Mouse (Mus musculus): ENCODE measurements around the gene Tjp2. TPM values are rescaled to one million over a fixed set of nuclear protein-coding genes. Genes with fewer than 3 reads are reported as not detected.
"Not testable (repeated sequence)": the region's sequence is repeated elsewhere in the genome, so short reads cannot be mapped to it uniquely, and the experiment has no call there.

Gene Tjp2
- polyA plus RNA-seq, 1 experiment, result 11.4 TPM

DNA sequence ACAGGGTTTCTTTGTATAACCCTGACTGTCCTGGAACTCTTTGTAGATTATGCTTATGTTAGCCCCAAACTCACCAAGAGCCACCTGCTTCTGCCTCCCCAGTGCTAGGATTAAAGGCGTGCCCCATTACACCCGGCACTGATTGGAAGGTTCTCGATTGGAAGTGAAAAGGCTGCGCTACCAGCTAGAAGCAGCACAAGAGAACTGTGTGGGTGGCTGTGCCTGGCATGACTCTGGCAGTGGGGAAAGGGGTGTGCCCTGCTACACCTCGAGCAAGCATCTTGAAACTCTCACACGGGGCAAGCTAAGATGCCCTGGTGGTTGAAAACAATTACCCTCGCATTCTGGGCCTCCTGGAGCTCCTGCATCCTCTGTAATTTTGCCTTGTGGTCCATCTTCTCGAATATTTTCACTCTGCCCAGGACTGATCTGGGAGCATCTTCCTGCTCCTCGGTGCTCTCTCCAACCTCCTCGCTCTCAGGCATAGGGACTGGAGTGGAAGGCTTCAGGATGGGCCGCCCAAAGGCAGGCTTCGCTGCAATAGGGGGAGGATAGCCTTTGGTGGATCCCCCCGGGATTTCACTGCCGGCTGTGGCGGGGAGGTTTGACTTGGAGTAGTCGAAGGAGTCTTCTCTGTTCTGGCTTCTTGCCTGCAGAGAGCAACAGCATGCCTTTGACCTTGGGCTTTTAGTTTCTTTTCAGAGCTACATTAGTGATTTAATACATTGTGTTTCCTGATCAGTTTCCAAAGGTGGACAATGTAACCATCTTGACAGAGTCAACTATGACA lies 127.0 kb downstream of the Tjp2 start:
- Histone ChIP-seq H3K4me3 (replicated peaks; ENCODE audit: control insufficient read depth, low read depth, low read length) (no peak overlapping the region), H3K4me1 (ENCODE audit: control insufficient read depth, insufficient read depth, low read length) (no peaks in the 10 kb centered on the region), H3K27ac (ENCODE audit: control insufficient read depth, insufficient read depth, low read depth, low read length, poor library complexity) (no peak overlapping the region)
- 80% methylated on average over 16 of the region's 16 CpGs for WGBS
- no peak for TF ChIP-seq CTCF (IDR thresholded peaks at IDR 0.05; ENCODE audit: control insufficient read depth, insufficient read depth, low read length)
- TF ChIP-seq POLR2A (IDR thresholded peaks at IDR 0.05; ENCODE audit: borderline replicate concordance, control insufficient read depth, low read depth, low read length), result no peak

DNA sequence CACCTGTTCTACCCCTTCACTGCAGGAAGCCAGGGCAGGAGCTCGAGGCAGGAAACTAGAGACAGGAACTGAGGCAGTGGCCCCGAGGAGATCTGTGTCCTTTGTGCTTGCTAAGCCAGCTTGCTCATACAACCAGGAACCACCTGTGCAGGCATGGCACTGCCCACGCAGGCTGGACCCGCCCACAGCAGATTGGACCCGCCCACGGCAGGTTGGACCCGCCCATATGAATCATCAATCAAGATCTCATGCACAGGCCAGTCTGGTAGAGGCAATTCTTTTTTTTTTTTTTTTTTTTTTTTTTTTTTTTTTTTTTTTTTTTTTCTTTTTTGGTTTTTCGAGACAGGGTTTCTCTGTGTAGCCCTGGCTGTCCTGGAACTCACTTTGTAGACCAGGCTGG lies 132.8 kb downstream of the Tjp2 start:
- H3K4me1 ChIP-seq (ENCODE audit: control insufficient read depth, insufficient read depth, low read length); H3K4me3 ChIP-seq (replicated peaks; ENCODE audit: control insufficient read depth, low read depth, low read length); H3K27ac ChIP-seq (ENCODE audit: control insufficient read depth, insufficient read depth, low read depth, low read length, poor library complexity): not testable (repeated sequence)
- 53% methylated on average over 8 of the region's 8 CpGs for WGBS

DNA sequence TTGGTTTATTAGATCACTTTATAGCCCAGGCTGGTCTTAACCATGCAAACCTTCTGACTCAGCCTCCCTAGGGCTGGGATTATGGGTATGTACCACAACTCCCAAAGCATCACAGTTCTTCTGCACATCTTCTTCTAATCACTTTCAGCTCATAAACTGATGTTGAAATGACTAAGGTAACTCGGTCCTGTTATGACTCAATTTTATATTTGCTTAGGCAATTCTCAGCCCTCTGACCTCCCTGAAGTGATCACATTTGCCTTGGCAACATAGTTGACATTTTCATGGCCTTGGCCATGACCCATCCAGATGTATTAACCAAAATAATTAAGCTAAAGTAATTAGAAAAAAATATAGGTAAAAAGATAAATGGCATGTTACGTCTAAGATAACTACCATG lies 134.5 kb downstream of the Tjp2 start:
- no peaks in the 10 kb centered on the region for H3K4me1 ChIP-seq (ENCODE audit: control insufficient read depth, insufficient read depth, low read length)
- no peak overlapping the region for H3K27ac ChIP-seq (ENCODE audit: control insufficient read depth, insufficient read depth, low read depth, low read length, poor library complexity)
- 77% methylated on average over 2 of the region's 2 CpGs for WGBS
- H3K4me3 ChIP-seq (replicated peaks; ENCODE audit: control insufficient read depth, low read depth, low read length), result no peak overlapping the region
- TF ChIP-seq POLR2A (IDR thresholded peaks at IDR 0.05; ENCODE audit: borderline replicate concordance, control insufficient read depth, low read depth, low read length) (no peak), CTCF (IDR thresholded peaks at IDR 0.05; ENCODE audit: control insufficient read depth, insufficient read depth, low read length) (no peak)

DNA sequence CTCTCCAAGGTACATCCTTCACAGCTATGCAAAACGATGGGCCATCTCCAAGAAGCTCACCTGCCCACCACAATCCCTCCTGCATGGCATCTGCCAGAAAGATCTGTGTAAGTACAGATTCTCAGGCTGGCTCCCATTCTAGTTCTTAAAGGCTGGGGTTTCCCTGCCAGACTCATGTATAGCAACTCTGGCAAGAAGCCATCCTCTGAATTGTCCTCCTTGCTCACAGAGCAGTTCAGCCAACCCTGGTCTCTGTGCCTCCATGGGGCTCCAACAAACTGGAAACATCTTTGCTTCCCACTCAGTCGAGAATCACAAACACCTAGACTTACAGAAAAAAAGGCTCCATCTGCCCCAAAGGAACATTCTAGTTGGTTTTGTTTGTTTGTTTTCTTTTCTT lies 139.5 kb downstream of the Tjp2 start:
- WGBS, result 69% methylated on average over 2 of the region's 2 CpGs
- H3K4me3 ChIP-seq (replicated peaks; ENCODE audit: control insufficient read depth, low read depth, low read length), result no peak overlapping the region
- H3K27ac ChIP-seq (ENCODE audit: control insufficient read depth, insufficient read depth, low read depth, low read length, poor library complexity), result no peak overlapping the region
- TF ChIP-seq CTCF (IDR thresholded peaks at IDR 0.05; ENCODE audit: control insufficient read depth, insufficient read depth, low read length), result no peak
- no peak for TF ChIP-seq POLR2A (IDR thresholded peaks at IDR 0.05; ENCODE audit: borderline replicate concordance, control insufficient read depth, low read depth, low read length)
- H3K4me1 ChIP-seq (ENCODE audit: control insufficient read depth, insufficient read depth, low read length), result no peaks in the 10 kb centered on the region

DNA sequence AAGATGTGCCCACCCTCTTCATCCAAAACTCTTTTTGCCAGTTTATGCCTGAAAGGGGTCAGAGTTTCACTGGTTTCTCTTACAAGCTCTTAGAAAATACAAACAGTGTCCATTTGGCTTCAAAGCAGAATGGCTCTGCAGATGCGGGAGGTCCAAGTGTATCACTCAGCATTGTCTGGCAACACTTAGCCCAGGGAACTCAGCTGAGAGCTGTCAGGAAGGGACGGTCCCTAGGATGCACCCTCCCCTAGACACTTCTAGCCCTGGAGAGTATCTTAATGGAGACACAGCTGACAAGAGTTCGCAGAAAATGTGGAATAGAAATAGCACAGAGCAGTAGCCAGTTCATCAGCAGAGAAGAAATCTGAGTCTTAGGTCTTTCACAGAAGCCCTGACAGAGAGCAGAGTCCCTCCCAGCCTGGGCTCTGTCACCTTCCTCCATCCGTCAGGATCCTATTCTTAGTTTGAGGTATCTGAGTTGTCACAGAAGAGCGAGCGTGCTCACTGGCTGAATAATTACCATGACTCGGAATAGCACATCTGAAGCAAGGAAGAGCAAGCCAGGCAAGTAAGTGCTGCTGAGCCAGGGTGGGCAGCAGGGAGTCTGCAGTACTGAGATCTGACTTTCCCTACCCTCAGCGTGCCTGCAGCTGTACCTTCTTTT lies 144.3 kb downstream of the Tjp2 start:
- 78% methylated on average over 8 of the region's 8 CpGs for WGBS
- TF ChIP-seq POLR2A (IDR thresholded peaks at IDR 0.05; ENCODE audit: borderline replicate concordance, control insufficient read depth, low read depth, low read length) (no peak), CTCF (IDR thresholded peaks at IDR 0.05; ENCODE audit: control insufficient read depth, insufficient read depth, low read length) (no peak)
- no peaks in the 10 kb centered on the region for H3K4me1 ChIP-seq (ENCODE audit: control insufficient read depth, insufficient read depth, low read length)
- H3K27ac ChIP-seq (ENCODE audit: control insufficient read depth, insufficient read depth, low read depth, low read length, poor library complexity), result no peak overlapping the region
- H3K4me3 ChIP-seq (replicated peaks; ENCODE audit: control insufficient read depth, low read depth, low read length), result no peak overlapping the region

DNA sequence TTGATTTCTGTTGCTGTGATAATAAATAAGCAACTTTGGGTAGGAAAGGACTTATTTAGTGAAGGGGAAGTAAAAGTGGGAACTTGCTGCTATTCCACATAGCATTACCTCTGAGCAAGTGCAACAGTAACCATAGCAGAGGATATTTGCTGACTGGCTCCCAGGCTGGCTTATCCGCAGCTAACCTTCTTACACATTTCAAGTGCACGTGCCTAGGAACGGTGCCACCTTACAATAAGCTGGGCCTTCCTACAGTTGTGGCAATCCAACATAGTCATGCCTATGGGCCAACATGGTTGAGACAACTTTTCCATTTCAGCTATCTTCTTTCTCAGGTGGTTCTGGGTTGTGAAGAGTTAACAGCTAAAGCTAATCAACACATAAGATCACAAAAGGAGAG lies 147.2 kb downstream of the Tjp2 start:
- no peak overlapping the region for H3K4me3 ChIP-seq (replicated peaks; ENCODE audit: control insufficient read depth, low read depth, low read length)
- TF ChIP-seq POLR2A (IDR thresholded peaks at IDR 0.05; ENCODE audit: borderline replicate concordance, control insufficient read depth, low read depth, low read length), result no peak
- no peak for TF ChIP-seq CTCF (IDR thresholded peaks at IDR 0.05; ENCODE audit: control insufficient read depth, insufficient read depth, low read length)
- H3K27ac ChIP-seq (ENCODE audit: control insufficient read depth, insufficient read depth, low read depth, low read length, poor library complexity), result no peak overlapping the region
- WGBS, result 64% methylated on average over 3 of the region's 3 CpGs
- no peaks in the 10 kb centered on the region for H3K4me1 ChIP-seq (ENCODE audit: control insufficient read depth, insufficient read depth, low read length)

DNA sequence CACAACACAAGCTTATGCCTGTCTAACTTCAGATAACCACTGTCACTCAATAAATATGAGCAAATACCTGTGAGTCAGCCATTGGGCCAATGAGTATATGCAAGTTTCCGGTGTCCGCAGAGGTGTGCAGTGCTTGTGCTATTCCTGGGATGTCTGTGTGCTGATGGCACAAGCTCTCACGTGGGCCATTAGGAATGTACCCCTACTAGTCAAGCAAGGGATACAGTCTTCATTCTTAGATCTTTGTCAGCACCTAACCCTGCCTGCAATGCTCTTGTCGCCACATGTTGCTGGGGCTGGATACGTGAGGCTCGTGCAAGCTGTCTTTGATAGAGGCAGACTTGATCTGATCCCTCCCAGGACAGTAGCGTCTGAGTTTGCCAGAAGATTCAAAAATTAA lies 148.3 kb downstream of the Tjp2 start:
- WGBS, result 85% methylated on average over 7 of the region's 7 CpGs

DNA sequence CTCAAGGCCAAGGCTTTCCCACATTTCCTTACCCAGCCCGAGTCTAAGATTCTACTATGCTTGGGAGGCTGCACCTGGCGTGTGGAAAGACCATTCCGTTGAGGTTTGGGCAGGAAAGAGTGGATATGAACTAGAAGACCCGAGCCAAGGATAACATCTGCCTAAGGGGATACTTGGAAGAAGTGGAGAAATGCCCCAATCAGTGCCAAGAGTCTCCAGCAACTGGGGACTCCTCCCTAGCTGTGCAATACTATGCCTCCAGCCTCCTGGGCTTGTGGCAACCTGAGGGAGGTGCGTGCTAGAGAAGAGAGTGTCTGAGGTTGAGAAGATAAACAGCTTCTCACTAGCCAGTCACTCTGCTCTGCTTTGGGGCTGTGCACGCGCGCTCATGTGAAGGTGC lies 148.9 kb downstream of the Tjp2 start:
- Histone ChIP-seq H3K27ac (ENCODE audit: control insufficient read depth, insufficient read depth, low read depth, low read length, poor library complexity) (no peak overlapping the region), H3K4me3 (replicated peaks; ENCODE audit: control insufficient read depth, low read depth, low read length) (no peak overlapping the region), H3K4me1 (ENCODE audit: control insufficient read depth, insufficient read depth, low read length) (no peaks in the 10 kb centered on the region)
- 79% methylated on average over 8 of the region's 8 CpGs for WGBS
- TF ChIP-seq POLR2A (IDR thresholded peaks at IDR 0.05; ENCODE audit: borderline replicate concordance, control insufficient read depth, low read depth, low read length), result no peak
- no peak for TF ChIP-seq CTCF (IDR thresholded peaks at IDR 0.05; ENCODE audit: control insufficient read depth, insufficient read depth, low read length)

More for the DNA sequence above, 148.3 kb downstream of the Tjp2 start:
- H3K4me1 ChIP-seq (ENCODE audit: control insufficient read depth, insufficient read depth, low read length), result no peaks in the 10 kb centered on the region
- TF ChIP-seq CTCF (IDR thresholded peaks at IDR 0.05; ENCODE audit: control insufficient read depth, insufficient read depth, low read length) (no peak), POLR2A (IDR thresholded peaks at IDR 0.05; ENCODE audit: borderline replicate concordance, control insufficient read depth, low read depth, low read length) (no peak)
- no peak overlapping the region for H3K4me3 ChIP-seq (replicated peaks; ENCODE audit: control insufficient read depth, low read depth, low read length)
- no peak overlapping the region for H3K27ac ChIP-seq (ENCODE audit: control insufficient read depth, insufficient read depth, low read depth, low read length, poor library complexity)

Data from bone marrow, adult 2 months (tissue).